Mouse (Mus musculus) midbrain, embryonic 15.5 days (tissue): ENCODE measurements around the gene Tmem164. TPM values are rescaled to one million over a fixed set of nuclear protein-coding genes. Genes with fewer than 3 reads are reported as not detected.
"Not testable (repeated sequence)": the region's sequence is repeated elsewhere in the genome, so short reads cannot be mapped to it uniquely, and the experiment has no call there.

Experiments used
- ATAC-seq: fragments of 200-750 bp; cut with Nextera tagmentation; replicated peaks from 2 replicates; pipeline ENCODE4 v1.8.0; 2017; ENCODE audit warnings: moderate TSS enrichment
- H3K27ac ChIP-seq: fragments of 300-500 bp; sonication (generic); 2 replicates; pipeline ENCODE4 v1.5.1; 2015; ENCODE audit warnings: mild to moderate bottlenecking, inconsistent platforms
- H3K27me3 ChIP-seq: fragments of 300-500 bp; sonication (generic); replicated peaks from 2 replicates; pipeline ENCODE4 v1.6.1; 2015; ENCODE audit warnings: inconsistent platforms
- H3K36me3 ChIP-seq: fragments of 300-500 bp; sonication (generic); replicated peaks from 2 replicates; pipeline ENCODE4 v1.6.1; 2015; ENCODE audit warnings: inconsistent platforms
- H3K4me1 ChIP-seq: fragments of 300-500 bp; sonication (generic); 2 replicates; pipeline ENCODE4 v1.6.1; 2015; ENCODE audit warnings: inconsistent platforms
- H3K4me2 ChIP-seq: fragments of 300-500 bp; sonication (generic); 2 replicates; pipeline ENCODE4 v1.6.1; 2015; ENCODE audit warnings: inconsistent platforms, mild to moderate bottlenecking, moderate library complexity
- H3K4me3 ChIP-seq: fragments of 300-500 bp; sonication (generic); 2 replicates; pipeline ENCODE4 v1.5.1; 2015; ENCODE audit warnings: mild to moderate bottlenecking, inconsistent platforms
- H3K9ac ChIP-seq: fragments of 300-500 bp; sonication (generic); 2 replicates; pipeline ENCODE4 v1.6.1; 2015; ENCODE audit warnings: mild to moderate bottlenecking, inconsistent platforms
- H3K9me3 ChIP-seq: fragments of 300-500 bp; sonication (generic); 2 replicates; pipeline ENCODE4 v1.6.1; 2016; ENCODE audit warnings: inconsistent platforms
- WGBS: fragments of 180-500 bp; shearing (Covaris S2); methylation state at CpG from one replicate; pipeline ENCODE4 v1.1.7; 2015; ENCODE audit warnings: mixed read lengths; 5-methylcytosine and 5-hydroxymethylcytosine counted together
- polyA plus RNA-seq: library from polyadenylated mRNA; unstranded; fragments of >200 nt; fragmentation: Nextera tagmentation; extraction: Ambion mirVana; gene quantifications from 2 replicates; pipeline ENCODE4 v1.2.1, GENCODE M21; 2015

Gene Tmem164
- 22.3 and 23.1 TPM in 2 replicates for polyA plus RNA-seq

DNA sequence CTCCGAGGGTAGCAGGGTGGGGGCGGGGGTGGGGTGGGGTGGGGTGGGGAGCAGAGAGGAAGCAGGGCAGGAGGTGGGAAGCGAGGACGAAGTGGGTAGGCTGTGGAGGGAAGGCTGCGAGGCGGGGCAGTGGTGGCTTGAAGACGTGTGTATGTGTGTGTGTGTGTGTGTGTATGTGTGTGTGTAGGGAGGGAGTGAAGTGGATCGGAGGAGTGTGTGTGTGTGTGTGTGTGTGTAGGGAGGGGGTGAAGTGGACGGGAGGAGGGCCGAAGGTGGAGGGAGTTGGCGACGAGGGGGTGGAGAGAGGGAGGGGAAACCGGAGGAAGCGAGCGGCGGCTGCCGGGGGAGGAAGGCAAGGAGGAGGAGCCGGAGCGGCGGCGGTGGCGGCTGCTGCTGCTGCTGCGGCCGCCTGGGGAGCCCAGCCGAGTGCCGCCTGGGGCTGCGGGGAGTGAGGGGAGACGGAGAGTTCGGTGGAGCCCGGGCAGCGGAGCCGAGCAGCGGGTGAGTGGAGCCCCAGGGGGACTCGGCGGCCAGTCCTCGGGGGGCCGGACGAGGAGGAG lies at the start of gene Tmem164:
Gene Tmem164, plus strand, starts transcription at position 351 of the 560 bp plus-strand sequence.
- peaks cover 11% of the 10 kb centered on the region for H3K27me3 ChIP-seq
- peak within 1 kb of the TSS; percentile 63 for H3K4me2 ChIP-seq
- H3K9me3 ChIP-seq, result no peaks in the 10 kb centered on the region
- WGBS, result 9% methylated on average over 10 of the region's 38 CpGs
- peaks cover 4% of the 10 kb centered on the region; the same call in 1 of the 2 replicates for H3K4me1 ChIP-seq
- peak; percentile 88 for ATAC-seq
- no peaks in the 10 kb centered on the region for H3K36me3 ChIP-seq
- peak within 1 kb of the TSS; percentile 64 for H3K4me3 ChIP-seq
- peak within 1 kb of the TSS; percentile 61 for H3K9ac ChIP-seq
- peak within 1 kb of the TSS; percentile 85 for H3K27ac ChIP-seq

DNA sequence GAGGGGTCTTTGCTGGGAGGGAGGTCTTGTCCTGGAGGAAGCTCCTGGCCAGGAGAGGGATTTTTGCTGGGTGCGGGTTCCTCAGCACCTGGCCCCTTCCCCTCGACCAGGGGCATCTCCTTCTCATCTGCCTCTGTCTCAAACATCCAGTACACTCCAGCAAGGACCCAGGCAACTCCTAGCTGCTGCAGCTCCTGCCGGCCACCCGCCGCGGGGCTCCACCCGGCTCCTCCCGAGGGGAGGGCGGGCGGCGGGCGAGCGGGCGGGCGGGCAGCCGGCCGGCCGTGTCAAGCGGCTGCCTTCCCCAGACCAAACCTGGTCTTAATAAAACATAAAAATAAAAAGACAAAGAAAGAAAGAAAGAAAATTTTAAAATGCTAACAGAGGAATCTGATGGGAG lies 48.2 kb upstream of the Tmem164 start:
- not testable (repeated sequence) for H3K4me1 ChIP-seq, ATAC-seq, H3K9ac ChIP-seq, H3K36me3 ChIP-seq, H3K27ac ChIP-seq, H3K4me2 ChIP-seq, H3K27me3 ChIP-seq, H3K4me3 ChIP-seq, H3K9me3 ChIP-seq
- WGBS, result 23% methylated on average over 14 of the region's 19 CpGs

DNA sequence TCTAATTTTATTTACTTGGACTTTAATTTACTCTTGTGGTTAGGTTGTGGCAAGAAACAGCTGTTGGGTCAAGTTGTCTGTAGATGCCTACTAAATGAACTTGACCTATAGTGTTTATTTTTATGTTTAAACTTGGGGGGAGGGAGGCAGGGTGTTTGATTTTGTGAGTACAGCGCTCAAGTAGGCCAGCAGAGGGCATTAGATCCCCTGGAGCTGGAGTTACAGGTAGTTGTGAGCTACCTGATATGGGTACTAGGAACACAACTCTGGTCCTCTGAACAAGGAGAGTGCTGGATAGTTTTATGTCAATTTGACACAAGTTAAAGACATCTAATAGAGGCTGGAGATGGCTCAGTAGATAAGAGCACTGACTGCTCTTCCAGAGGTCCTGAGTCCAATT lies 34.0 kb upstream of the Tmem164 start:
- Histone ChIP-seq H3K4me1 (no peaks in the 10 kb centered on the region), H3K27ac (no peak overlapping the region), H3K4me3 (no peak overlapping the region), H3K36me3 (no peaks in the 10 kb centered on the region), H3K27me3 (no peaks in the 10 kb centered on the region), H3K9ac (no peak overlapping the region), H3K9me3 (no peaks in the 10 kb centered on the region), H3K4me2 (no peak overlapping the region)
- WGBS, result 62% methylated on average over 1 of the region's 1 CpGs
- ATAC-seq, result no peak

DNA sequence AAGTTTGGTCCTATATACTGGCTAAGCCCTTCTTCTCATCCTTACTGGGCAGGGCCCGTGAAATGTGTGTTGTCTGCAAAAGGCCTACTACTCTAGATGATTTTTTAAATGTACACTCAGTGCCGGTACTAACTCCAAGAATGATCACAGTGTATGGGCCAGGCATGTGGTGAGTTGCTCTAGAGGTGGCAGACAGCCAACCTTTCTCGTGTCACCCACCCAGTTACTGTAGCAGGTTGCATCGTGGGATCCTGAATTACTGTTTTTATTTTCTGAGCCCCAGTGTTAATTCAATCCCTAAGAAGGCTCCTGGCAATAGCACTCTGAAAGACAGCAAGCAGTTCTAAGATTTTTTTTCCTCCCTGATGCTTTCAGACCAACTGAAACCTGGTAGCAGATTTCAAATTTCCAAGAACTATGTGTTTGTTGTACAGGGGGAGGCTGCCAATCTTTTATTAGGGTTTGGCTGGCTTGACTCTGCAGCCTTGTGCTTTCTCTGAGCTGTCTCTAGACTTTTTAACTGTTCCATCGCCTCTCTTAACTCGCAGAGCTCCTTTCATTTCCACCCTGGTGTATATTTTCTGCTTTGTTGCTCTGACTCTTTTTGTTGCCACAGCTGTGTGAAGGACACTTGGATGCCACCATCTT lies 31.0 kb upstream of the Tmem164 start:
- Histone ChIP-seq H3K4me1 (no peaks in the 10 kb centered on the region), H3K4me3 (no peak overlapping the region), H3K9me3 (no peaks in the 10 kb centered on the region), H3K4me2 (no peak overlapping the region), H3K27ac (no peak overlapping the region), H3K36me3 (no peaks in the 10 kb centered on the region), H3K9ac (no peak overlapping the region), H3K27me3 (no peaks in the 10 kb centered on the region)
- 73% methylated on average over 6 of the region's 6 CpGs for WGBS
- no peak for ATAC-seq

DNA sequence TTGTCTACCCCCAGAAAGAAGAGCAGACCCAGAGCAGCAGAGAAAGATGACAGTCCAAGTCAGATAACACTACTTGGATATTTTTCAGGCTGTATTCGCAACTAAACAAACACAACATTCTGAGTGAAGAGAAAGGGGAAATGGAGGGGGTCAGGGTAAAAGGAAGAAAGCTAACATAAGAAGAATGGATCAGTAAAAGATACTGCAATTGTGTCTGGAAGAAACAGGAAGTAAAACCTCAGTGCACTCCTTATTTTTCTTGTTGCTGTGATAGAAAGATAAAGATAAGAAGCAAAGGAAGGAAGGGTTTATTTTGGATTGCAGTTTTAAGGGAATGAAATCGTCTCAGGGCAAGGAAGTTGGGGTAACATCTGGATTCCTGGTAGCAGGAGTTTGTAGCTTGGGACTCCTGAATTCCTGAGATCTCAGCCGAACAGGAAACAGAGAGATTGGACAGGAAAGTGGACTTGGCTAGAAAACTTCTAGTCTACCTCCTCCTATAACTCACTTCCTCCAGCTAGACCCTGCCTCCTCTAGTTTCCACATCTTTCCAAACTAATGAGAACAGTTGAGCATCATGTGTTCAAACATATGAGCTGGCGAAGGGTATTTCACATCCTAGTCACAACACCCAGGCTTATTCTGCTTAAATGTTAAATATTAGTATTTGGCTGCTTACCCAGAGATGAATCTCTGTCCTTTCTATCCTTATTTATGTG lies 16.3 kb upstream of the Tmem164 start:
- Histone ChIP-seq H3K4me2 (no peak overlapping the region), H3K36me3 (no peaks in the 10 kb centered on the region), H3K4me3 (no peak overlapping the region), H3K4me1 (no peaks in the 10 kb centered on the region), H3K9ac (no peak overlapping the region), H3K27ac (no peak overlapping the region), H3K27me3 (peaks cover 8% of the 10 kb centered on the region), H3K9me3 (no peaks in the 10 kb centered on the region)
- WGBS, result 81% methylated on average over 4 of the region's 4 CpGs
- ATAC-seq, result no peak

DNA sequence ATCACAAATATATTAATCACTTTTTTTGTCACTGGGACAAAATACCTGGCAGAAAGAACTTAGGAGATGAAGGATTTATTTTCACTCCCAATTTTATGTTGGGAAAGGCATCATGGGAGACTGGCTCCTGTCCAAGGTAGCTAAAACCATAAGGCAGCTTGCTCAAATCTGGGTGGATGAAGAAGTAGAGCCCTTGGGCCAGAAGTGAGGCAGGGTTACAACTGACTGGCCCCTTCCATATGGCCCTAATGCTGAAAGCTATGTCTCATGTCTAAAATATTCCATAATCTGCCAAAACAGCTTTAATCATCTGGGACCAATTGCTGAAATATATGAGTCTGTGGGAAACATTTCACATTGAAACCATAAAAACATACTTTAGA lies 15.8 kb upstream of the Tmem164 start:
- no peak overlapping the region for H3K27ac ChIP-seq
- ATAC-seq, result no peak
- no peaks in the 10 kb centered on the region for H3K36me3 ChIP-seq
- no peak overlapping the region for H3K4me3 ChIP-seq
- no peaks in the 10 kb centered on the region for H3K4me1 ChIP-seq
- peaks cover 8% of the 10 kb centered on the region for H3K27me3 ChIP-seq
- no peak overlapping the region for H3K9ac ChIP-seq
- no peak overlapping the region for H3K4me2 ChIP-seq
- no peaks in the 10 kb centered on the region for H3K9me3 ChIP-seq

DNA sequence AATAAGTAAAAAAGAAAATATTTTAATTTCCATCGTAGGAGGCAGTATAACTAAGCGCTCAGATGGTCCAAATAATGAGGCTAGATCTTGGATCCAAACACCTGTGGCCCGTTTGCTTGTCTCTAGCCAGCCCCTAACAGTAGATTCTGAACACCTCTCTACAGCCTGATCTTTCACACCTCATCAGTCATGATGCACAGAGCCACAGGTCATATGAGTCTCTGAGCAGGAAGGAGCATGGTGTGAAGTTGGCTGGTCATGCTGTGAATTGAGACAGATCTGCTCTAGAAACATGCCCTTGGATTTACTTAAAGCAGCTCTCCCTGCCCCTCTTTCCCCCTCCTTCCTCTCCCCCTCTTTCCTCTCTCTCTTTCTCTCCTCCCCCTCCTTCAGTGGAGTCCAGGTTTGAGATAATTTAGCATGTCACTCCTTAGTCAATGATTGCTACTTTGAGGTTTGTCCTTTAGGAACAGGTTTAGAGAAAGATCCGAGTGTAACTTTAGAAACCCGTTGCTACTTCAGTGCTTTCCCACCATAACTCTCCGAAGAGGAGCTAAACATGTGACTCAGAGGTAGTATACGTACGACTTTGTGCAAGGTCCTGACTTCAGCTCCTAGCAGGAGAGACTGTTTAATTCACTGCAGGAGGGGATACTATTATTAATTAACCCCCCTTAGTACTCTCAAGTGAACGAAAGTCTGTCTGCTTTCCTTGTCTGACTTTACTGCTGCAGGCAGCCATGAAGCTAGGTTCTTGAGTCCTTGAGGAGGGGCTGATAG lies 11.7 kb upstream of the Tmem164 start:
- no peaks in the 10 kb centered on the region for H3K4me1 ChIP-seq
- H3K27me3 ChIP-seq, result peaks cover 6% of the 10 kb centered on the region; the same call in 1 of the 2 replicates
- H3K4me2 ChIP-seq, result no peak overlapping the region
- H3K4me3 ChIP-seq, result no peak overlapping the region
- no peak overlapping the region for H3K27ac ChIP-seq
- ATAC-seq, result no peak
- WGBS, result 73% methylated on average over 9 of the region's 9 CpGs
- no peaks in the 10 kb centered on the region for H3K36me3 ChIP-seq
- H3K9me3 ChIP-seq, result no peaks in the 10 kb centered on the region
- no peak overlapping the region for H3K9ac ChIP-seq

DNA sequence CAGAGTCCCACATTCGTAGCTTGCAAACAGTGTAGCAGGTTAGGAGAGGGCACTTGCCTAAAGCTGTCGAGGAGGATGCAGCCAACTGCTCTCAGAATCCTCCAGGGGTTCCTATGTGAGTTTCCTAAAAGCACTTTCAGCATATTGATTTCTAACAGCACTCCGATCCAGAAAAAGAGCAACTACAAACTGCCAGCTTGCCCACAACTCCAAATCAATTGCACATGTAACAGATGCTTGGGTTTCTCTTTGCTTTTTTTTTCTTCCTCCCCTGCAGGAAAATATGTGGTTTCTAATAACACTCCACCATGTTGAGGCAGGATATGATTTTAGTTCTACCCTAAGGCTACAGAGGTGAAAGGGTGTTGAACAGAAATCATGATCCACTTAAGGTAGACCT lies 11.1 kb upstream of the Tmem164 start:
- peaks cover 6% of the 10 kb centered on the region; the same call in 1 of the 2 replicates for H3K27me3 ChIP-seq
- ATAC-seq, result no peak
- no peak overlapping the region for H3K4me2 ChIP-seq
- H3K4me1 ChIP-seq, result no peaks in the 10 kb centered on the region
- WGBS, result 59% methylated on average over 3 of the region's 3 CpGs
- H3K4me3 ChIP-seq, result no peak overlapping the region
- no peaks in the 10 kb centered on the region for H3K36me3 ChIP-seq
- no peak overlapping the region for H3K9ac ChIP-seq
- no peaks in the 10 kb centered on the region for H3K9me3 ChIP-seq
- H3K27ac ChIP-seq, result no peak overlapping the region

DNA sequence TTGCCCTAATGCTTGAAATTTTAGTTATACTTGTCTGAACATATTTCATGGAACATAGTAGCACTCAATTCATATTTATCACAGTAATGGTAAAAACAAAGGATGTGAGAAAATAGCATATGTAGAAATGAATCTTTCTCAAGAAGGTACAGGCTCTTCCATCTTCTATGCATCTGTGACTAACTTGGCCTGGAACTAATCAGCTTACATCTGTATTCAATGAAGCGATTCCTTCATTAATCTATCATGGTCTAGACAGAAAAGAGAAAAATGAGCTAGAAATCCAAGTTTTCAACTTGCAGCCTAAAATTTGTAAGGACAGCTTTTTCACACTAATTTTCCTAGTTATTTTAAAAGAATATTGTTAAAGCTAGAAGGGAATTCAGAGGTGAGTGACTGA lies 10.1 kb upstream of the Tmem164 start:
- Histone ChIP-seq H3K4me2 (no peak overlapping the region), H3K4me1 (no peaks in the 10 kb centered on the region), H3K27ac (no peak overlapping the region), H3K36me3 (no peaks in the 10 kb centered on the region), H3K9me3 (no peaks in the 10 kb centered on the region), H3K4me3 (no peak overlapping the region), H3K9ac (no peak overlapping the region), H3K27me3 (peaks cover 6% of the 10 kb centered on the region; the same call in 1 of the 2 replicates)
- no peak for ATAC-seq
- 66% methylated on average over 1 of the region's 1 CpGs for WGBS

DNA sequence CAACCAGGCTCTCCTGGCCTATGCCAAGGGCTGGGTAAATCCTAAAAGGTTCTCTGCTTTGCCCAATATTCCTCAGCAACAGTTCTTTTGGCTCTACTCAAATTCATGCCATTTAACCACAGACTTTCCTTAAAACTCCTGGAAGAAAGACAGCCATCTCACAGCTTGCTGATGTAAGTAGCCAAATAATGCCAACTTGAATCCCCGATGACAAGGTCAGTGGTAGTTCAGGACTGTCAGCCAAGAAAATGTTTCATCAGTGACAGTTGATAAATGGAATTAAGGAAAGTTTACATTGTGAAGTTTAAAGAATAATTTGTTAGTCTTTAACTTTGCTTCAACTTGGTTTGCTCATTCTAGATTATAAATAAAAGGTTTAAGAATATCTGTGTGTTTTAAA lies 8.5 kb upstream of the Tmem164 start:
- Histone ChIP-seq H3K9me3 (no peaks in the 10 kb centered on the region), H3K36me3 (no peaks in the 10 kb centered on the region), H3K27ac (no peak overlapping the region), H3K27me3 (peaks cover 6% of the 10 kb centered on the region; the same call in 1 of the 2 replicates), H3K4me3 (no peak overlapping the region), H3K4me2 (no peak overlapping the region), H3K9ac (no peak overlapping the region), H3K4me1 (no peaks in the 10 kb centered on the region)
- ATAC-seq, result no peak
- 96% methylated on average over 1 of the region's 1 CpGs for WGBS

DNA sequence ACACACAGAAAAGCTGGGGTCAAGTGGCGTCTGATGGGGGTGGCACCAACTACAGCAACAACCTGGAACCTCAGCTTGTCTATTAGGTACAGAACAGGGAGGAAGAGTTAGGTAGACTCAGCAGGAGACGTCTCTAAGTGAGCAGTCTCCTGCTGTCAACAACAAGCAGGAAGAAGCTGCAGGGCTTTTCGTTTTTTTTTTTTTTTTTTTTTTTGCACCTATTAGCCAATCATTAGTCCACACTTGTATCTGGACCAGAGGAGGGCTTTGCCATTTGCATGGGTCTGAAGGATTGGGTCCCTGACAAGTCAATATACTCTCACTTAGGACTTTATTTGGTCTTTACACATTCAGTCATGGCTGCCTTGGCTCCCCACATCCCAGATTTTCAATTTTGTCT lies 4.0 kb upstream of the Tmem164 start:
- H3K27me3 ChIP-seq, result peaks cover under 1% of the 10 kb centered on the region
- no peak overlapping the region for H3K27ac ChIP-seq
- no peak overlapping the region for H3K4me2 ChIP-seq
- H3K9me3 ChIP-seq, result no peaks in the 10 kb centered on the region
- no peak overlapping the region for H3K4me3 ChIP-seq
- no peak for ATAC-seq
- no peaks in the 10 kb centered on the region for H3K4me1 ChIP-seq
- no peak overlapping the region for H3K9ac ChIP-seq
- WGBS, result 63% methylated on average over 2 of the region's 3 CpGs
- no peaks in the 10 kb centered on the region for H3K36me3 ChIP-seq
